Mouse (Mus musculus): ENCODE measurements around the gene Ifitm10.
"Not testable (repeated sequence)": the region's sequence is repeated elsewhere in the genome, so short reads cannot be mapped to it uniquely, and the experiment has no call there.

DNA sequence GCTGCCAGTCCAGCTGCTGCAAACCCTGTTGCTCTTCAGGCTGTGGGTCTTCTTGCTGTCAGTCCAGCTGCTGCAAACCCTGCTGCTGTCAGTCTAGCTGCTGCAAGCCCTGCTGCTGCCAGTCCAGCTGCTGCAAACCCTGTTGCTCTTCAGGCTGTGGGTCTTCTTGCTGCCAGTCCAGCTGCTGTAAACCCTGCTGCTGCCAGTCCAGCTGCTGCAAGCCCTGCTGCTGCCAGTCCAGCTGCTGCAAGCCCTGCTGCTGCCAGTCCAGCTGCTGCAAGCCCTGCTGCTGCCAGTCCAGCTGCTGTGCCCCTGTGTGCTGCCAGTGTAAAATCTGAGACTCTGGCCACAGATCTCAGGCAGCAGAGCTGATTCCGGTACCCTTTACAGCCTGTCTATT lies 69.6 kb downstream of the Ifitm10 start:
- not testable (repeated sequence) for TF ChIP-seq CTCF (IDR thresholded peaks at IDR 0.05; ENCODE audit: extremely low read depth, insufficient read depth, insufficient read length, insufficient replicate concordance); POLR2A (IDR thresholded peaks at IDR 0.05; ENCODE audit: low read depth, low read length)

Measured in spleen, adult 2 months (tissue).